Mouse (Mus musculus) small intestine, adult 2 months (tissue): ENCODE results near the gene Efna1.

Experiments
- CTCF ChIP-seq: fragments of 200-500 bp; IDR thresholded peaks from 2 replicates; pipeline ENCODE4 v1.5.1; 2012; ENCODE audit warnings: low read depth, mild to moderate bottlenecking, control low read depth, inconsistent platforms, low read length, moderate library complexity, mixed read lengths; ENCODE audit not compliant: insufficient replicate concordance, insufficient read length; ENCODE audit errors: extremely low read depth
- POLR2A ChIP-seq: fragments of 200-500 bp; IDR thresholded peaks from 2 replicates; pipeline ENCODE4 v1.6.1; 2012; ENCODE audit warnings: low read depth, mild to moderate bottlenecking, control low read depth, inconsistent platforms, low read length, moderate library complexity

- no peak for TF ChIP-seq CTCF
- TF ChIP-seq POLR2A, result peak; percentile 99
Measured at GRCm38 (mm10) chr3:89279153-89279890, 1.6 kb downstream of the Efna1 start.
